Mouse (Mus musculus): ENCODE measurements at regions not wholly inside any gene's neighbourhood (a gene's known extent, or its start where the extent isn't known, plus 50 kb on each side); places are given as distances from the start of the nearest gene placed in this dataset.

- Histone ChIP-seq H3K4me1 (replicated peaks; ENCODE audit: control insufficient read depth, insufficient read depth, low read length) (no peaks in the 10 kb centered on the region), H3K4me3 (ENCODE audit: low read depth, low read length) (no peak overlapping the region), H3K27me3 (ENCODE audit: control insufficient read depth, insufficient read depth, low read length) (no peaks in the 10 kb centered on the region), H3K4me2 (ENCODE audit: low read depth, low read length, severe bottlenecking) (no peak overlapping the region), H3K9me3 (ENCODE audit: control insufficient read depth, low read length) (no peaks in the 10 kb centered on the region), H3K27ac (ENCODE audit: low read depth, low read length) (no peak overlapping the region), H3K36me3 (ENCODE audit: control insufficient read depth, insufficient read depth, low read length) (no peaks in the 10 kb centered on the region), H3K9ac (ENCODE audit: low read length) (no peak overlapping the region)
- DNase-seq (ENCODE audit: low spot score): no peak
- WGBS: 76% methylated on average over 10 of the region's 10 CpGs
- peak; percentile 66; the same call in 1 of the 2 replicates for ATAC-seq (replicated peaks; ENCODE audit: low FRiP score)
These were observed 1202.0 kb downstream of the A830018L16Rik start for GRCm38 (mm10) chr1:12615733-12616481.

DNA sequence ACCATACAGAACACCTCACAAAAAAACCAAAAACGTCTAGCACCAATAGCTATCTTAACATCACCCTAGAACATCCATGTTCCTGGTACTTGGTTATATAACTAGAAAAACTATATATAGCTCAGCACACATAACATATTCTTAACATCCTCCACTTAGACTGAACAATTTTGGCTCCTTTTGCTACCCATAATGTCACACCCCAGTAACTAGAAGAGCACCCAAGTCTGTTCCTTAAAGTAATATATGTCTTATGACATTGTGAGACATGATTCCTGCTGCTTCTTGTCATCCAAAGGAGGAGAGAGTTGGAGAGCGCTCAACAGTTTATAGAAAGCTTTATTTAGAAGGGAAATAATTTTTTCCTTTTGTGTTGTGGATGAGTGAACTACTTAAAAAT, 1206.1 kb downstream of the A830018L16Rik start:
- Histone ChIP-seq H3K4me2 (ENCODE audit: low read depth, low read length, severe bottlenecking) (no peak overlapping the region), H3K9ac (ENCODE audit: low read length) (no peak overlapping the region), H3K27me3 (ENCODE audit: control insufficient read depth, insufficient read depth, low read length) (no peaks in the 10 kb centered on the region), H3K36me3 (ENCODE audit: control insufficient read depth, insufficient read depth, low read length) (no peaks in the 10 kb centered on the region), H3K9me3 (ENCODE audit: control insufficient read depth, low read length) (no peaks in the 10 kb centered on the region), H3K4me3 (ENCODE audit: low read depth, low read length) (no peak overlapping the region), H3K4me1 (replicated peaks; ENCODE audit: control insufficient read depth, insufficient read depth, low read length) (no peaks in the 10 kb centered on the region), H3K27ac (ENCODE audit: low read depth, low read length) (no peak overlapping the region)
- 92% methylated on average over 2 of the region's 2 CpGs for WGBS
- DNase-seq (ENCODE audit: low spot score) (no peak), ATAC-seq (replicated peaks; ENCODE audit: low FRiP score) (no peak)

DNA sequence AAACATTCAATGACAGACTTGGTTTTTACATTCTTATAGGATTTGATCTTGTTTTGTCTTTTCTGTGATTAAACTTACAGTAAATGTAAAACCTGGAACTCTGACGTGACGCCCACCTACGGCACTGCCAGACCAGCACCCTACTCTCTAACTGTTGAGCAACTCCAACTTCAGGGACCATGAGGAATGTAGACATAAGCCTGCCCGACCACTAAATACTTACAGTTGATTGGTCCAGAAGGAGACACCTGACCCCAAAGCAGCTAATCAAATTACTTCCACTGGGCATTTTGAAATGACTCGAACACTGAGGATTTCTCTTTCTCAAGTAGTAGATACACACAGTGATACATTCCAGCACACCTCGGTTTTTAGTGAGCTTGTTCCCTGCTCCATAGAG, 1206.9 kb downstream of the A830018L16Rik start:
- Histone ChIP-seq H3K4me1 (replicated peaks; ENCODE audit: control insufficient read depth, insufficient read depth, low read length) (no peaks in the 10 kb centered on the region), H3K4me2 (ENCODE audit: low read depth, low read length, severe bottlenecking) (no peak overlapping the region), H3K27ac (ENCODE audit: low read depth, low read length) (no peak overlapping the region), H3K9me3 (ENCODE audit: control insufficient read depth, low read length) (no peaks in the 10 kb centered on the region), H3K36me3 (ENCODE audit: control insufficient read depth, insufficient read depth, low read length) (no peaks in the 10 kb centered on the region), H3K9ac (ENCODE audit: low read length) (no peak overlapping the region), H3K27me3 (ENCODE audit: control insufficient read depth, insufficient read depth, low read length) (no peaks in the 10 kb centered on the region), H3K4me3 (ENCODE audit: low read depth, low read length) (no peak overlapping the region)
- DNase-seq (ENCODE audit: low spot score): no peak
- ATAC-seq (replicated peaks; ENCODE audit: low FRiP score): no peak
- 86% methylated on average over 6 of the region's 6 CpGs for WGBS

DNA sequence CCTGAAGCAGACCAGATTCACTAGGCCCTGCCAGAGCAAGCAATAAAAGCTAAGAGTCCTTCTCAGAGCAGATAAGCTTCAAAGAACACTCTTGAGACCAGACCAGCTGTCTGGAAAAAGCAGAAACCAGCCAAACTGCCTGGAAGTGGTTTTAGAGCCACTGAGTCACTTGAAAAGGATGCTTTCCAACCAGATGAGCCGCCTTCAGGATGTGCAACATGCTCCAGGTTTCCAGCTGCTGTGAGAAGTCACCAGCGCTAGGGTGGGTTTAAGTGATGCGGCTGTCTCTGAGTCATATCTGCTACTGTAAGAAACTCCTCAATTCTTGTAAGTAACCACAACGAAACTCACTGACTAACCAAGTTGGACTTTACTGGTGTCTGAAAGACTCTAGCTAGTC, 1209.3 kb downstream of the A830018L16Rik start:
- Histone ChIP-seq H3K4me2 (ENCODE audit: low read depth, low read length, severe bottlenecking) (no peak overlapping the region), H3K4me1 (replicated peaks; ENCODE audit: control insufficient read depth, insufficient read depth, low read length) (no peaks in the 10 kb centered on the region), H3K4me3 (ENCODE audit: low read depth, low read length) (no peak overlapping the region), H3K9ac (ENCODE audit: low read length) (no peak overlapping the region), H3K36me3 (ENCODE audit: control insufficient read depth, insufficient read depth, low read length) (no peaks in the 10 kb centered on the region), H3K27ac (ENCODE audit: low read depth, low read length) (no peak overlapping the region), H3K27me3 (ENCODE audit: control insufficient read depth, insufficient read depth, low read length) (no peaks in the 10 kb centered on the region), H3K9me3 (ENCODE audit: control insufficient read depth, low read length) (no peaks in the 10 kb centered on the region)
- ATAC-seq (replicated peaks; ENCODE audit: low FRiP score) (no peak), DNase-seq (ENCODE audit: low spot score) (no peak)
- 93% methylated on average over 4 of the region's 4 CpGs for WGBS

DNA sequence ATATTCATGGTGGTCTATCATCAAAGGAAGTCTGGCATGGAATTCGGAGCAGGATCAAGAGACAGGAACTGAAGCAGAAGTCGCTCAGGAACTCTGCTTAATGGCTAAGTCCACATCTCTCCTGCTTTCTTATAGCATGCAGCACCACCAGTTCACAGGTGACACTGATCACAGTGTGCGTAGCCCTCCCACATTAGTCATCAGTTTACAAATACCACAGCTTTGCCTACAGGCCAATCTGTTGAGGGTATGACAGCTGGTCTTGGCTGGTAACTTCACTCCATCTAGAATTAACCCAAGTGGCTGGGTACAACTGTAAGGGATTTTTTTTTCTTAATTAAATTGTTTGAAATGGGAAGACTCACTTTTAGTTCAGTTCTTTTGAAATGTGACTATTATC, 1219.1 kb downstream of the A830018L16Rik start:
- Histone ChIP-seq H3K9me3 (ENCODE audit: control insufficient read depth, low read length) (no peaks in the 10 kb centered on the region), H3K4me1 (replicated peaks; ENCODE audit: control insufficient read depth, insufficient read depth, low read length) (peaks cover 3% of the 10 kb centered on the region; the same call in 1 of the 2 replicates), H3K4me3 (ENCODE audit: low read depth, low read length) (no peak overlapping the region), H3K27me3 (ENCODE audit: control insufficient read depth, insufficient read depth, low read length) (no peaks in the 10 kb centered on the region), H3K4me2 (ENCODE audit: low read depth, low read length, severe bottlenecking) (no peak overlapping the region), H3K27ac (ENCODE audit: low read depth, low read length) (no peak overlapping the region), H3K9ac (ENCODE audit: low read length) (no peak overlapping the region), H3K36me3 (ENCODE audit: control insufficient read depth, insufficient read depth, low read length) (no peaks in the 10 kb centered on the region)
- WGBS: 91% methylated on average over 3 of the region's 3 CpGs
- DNase-seq (ENCODE audit: low spot score): no peak
- ATAC-seq (replicated peaks; ENCODE audit: low FRiP score): no peak

GRCm38 (mm10) chr1:12636326-12637147, 1222.6 kb downstream of the A830018L16Rik start:
- 21% methylated on average over 9 of the region's 9 CpGs for WGBS
- Histone ChIP-seq H3K27ac (ENCODE audit: low read depth, low read length) (no peak overlapping the region), H3K9me3 (ENCODE audit: control insufficient read depth, low read length) (no peaks in the 10 kb centered on the region), H3K4me3 (ENCODE audit: low read depth, low read length) (no peak overlapping the region), H3K36me3 (ENCODE audit: control insufficient read depth, insufficient read depth, low read length) (no peaks in the 10 kb centered on the region), H3K4me1 (replicated peaks; ENCODE audit: control insufficient read depth, insufficient read depth, low read length) (peaks cover 3% of the 10 kb centered on the region; the same call in 1 of the 2 replicates), H3K4me2 (ENCODE audit: low read depth, low read length, severe bottlenecking) (no peak overlapping the region), H3K9ac (ENCODE audit: low read length) (no peak overlapping the region), H3K27me3 (ENCODE audit: control insufficient read depth, insufficient read depth, low read length) (no peaks in the 10 kb centered on the region)
- ATAC-seq (replicated peaks; ENCODE audit: low FRiP score): peak; percentile 58
- DNase-seq (ENCODE audit: low spot score): no peak

DNA sequence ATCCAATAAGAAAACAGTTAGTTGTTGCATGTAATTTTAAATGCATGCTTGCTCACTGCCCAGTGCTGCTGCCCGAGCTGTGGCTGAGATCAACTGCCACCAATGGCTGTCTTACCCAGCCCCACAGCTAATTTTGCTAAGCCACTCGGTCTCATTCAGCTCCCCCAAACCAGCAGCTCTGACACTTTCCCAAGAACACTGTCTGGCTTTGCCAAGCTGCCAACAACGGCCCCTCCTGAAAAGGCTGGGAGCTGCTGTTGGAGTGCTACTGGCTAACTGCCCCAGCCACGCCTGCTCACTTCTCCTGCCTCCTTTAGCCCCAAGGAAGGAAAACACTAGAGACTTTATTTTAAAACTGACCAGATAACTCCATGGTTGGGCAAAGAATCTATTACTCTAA, 1227.1 kb downstream of the A830018L16Rik start:
- ATAC-seq (replicated peaks; ENCODE audit: low FRiP score) (no peak), DNase-seq (ENCODE audit: low spot score) (no peak)
- no peaks in the 10 kb centered on the region for H3K27me3 ChIP-seq (ENCODE audit: control insufficient read depth, insufficient read depth, low read length)

More for the DNA sequence above, 1227.1 kb downstream of the A830018L16Rik start:
- H3K9ac ChIP-seq (ENCODE audit: low read length): no peak overlapping the region
- H3K4me3 ChIP-seq (ENCODE audit: low read depth, low read length): no peak overlapping the region
- H3K9me3 ChIP-seq (ENCODE audit: control insufficient read depth, low read length): no peaks in the 10 kb centered on the region
- WGBS: 67% methylated on average over 4 of the region's 4 CpGs
- H3K4me1 ChIP-seq (replicated peaks; ENCODE audit: control insufficient read depth, insufficient read depth, low read length): peaks cover 3% of the 10 kb centered on the region; the same call in 1 of the 2 replicates
- H3K36me3 ChIP-seq (ENCODE audit: control insufficient read depth, insufficient read depth, low read length): no peaks in the 10 kb centered on the region
- H3K4me2 ChIP-seq (ENCODE audit: low read depth, low read length, severe bottlenecking): no peak overlapping the region
- no peak overlapping the region for H3K27ac ChIP-seq (ENCODE audit: low read depth, low read length)
